Mouse (Mus musculus) mouse trophoblast stem cell (cell line): ENCODE measurements around the gene Isg20l2.

Experiments used
- in situ Hi-C, 2 experiments: fragments of 300-500 bp; cut with MseI, MboI; formaldehyde crosslinking; loops; 2 replicates in 1 of 2; 3 replicates in 1 of 2; pipeline ENCODE4 v1.15.1; 2025

The Isg20l2 gene

DNA sequence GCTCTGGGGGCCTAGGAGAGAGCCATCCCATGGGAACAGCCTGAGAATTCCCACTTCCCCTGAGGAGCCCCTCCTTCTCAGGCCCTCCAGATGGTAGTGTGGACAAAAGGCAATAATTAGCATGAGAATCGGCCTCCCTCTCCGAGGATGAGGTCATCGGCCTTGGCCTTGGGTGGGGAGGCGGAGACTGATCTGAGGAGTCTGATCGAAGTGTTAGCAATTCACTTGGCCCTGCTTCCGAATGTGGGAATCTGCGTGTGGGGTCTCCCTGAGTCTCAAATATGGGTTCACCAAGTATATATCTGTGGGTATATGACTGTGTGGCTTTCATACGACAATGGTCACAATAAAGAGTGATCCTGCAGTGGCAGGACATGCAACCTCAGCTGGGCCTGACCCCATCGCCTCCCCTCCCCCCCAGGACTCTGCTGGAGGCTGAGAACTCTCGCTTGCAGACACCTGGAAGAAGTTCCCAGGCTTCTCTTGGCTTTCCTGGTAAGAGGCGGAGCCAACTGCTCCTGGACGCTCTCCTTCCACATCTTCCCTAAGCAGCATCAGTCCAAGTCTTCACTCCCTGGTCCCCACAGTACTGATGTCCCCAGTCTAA, 44.4 kb downstream of the Isg20l2 start:
- in situ Hi-C loops, result no loop called here

DNA sequence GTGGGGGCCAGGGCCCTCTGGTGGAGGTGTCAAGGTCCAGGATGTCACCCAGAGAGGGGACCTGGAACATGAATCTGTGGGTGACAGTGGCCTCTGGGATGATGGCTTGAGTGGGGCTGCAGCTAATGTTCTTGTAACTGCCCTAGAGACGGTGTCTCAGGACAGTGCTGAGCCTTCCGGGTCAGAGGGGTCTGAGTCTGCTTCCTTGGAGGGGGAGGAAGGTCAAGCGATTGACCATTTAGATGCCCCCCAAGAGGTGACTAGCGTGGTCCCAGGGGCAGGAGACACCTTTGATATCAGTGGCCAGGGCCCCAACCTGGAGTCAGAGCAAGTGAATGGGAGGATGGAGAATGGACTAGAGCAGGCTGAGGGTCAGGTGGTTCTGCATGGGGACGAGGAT, 49.4 kb downstream of the Isg20l2 start:
- in situ Hi-C loops, result no loop called here

DNA sequence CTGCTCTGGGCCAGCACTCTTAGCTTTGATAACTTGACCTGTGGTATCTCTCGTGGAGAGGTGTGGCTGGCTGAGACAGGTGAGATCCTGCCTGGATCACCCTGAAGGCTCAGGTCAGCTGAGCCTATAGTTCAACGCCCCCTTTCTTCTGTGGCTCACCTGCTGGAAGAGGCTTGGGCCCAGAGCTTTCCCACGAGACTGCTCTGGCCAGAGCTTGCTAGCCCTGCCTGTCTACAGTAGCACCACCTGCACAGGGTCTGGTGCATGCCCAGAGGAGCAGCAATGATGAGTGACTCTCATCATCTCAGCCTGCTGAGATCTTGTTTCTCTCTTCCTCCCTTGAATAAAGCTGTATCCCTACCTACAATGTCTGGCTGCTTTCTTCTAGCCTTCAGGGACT, 50.0 kb downstream of the Isg20l2 start:
- in situ Hi-C loops, result no loop called here

DNA sequence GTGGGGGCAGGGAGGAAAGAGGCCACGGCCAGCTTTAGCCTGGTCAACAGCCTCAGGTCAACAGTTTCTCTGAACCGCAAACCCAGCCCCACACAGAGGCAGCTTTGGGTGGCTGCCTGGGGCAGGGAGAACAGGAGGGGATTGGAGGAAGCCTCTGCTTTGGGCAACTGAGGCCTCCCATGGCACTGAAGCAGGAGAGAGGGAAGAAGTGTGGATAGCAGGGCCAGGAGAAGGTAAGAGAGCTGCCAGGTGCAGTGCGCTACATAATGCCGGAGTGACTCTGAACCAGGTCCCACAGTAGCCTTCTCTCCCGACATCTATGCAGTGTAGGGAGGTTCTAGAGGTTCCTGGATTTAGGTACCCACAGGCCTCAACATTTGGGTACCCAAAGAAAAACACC, 50.6 kb downstream of the Isg20l2 start:
- in situ Hi-C loops, result no loop called here

DNA sequence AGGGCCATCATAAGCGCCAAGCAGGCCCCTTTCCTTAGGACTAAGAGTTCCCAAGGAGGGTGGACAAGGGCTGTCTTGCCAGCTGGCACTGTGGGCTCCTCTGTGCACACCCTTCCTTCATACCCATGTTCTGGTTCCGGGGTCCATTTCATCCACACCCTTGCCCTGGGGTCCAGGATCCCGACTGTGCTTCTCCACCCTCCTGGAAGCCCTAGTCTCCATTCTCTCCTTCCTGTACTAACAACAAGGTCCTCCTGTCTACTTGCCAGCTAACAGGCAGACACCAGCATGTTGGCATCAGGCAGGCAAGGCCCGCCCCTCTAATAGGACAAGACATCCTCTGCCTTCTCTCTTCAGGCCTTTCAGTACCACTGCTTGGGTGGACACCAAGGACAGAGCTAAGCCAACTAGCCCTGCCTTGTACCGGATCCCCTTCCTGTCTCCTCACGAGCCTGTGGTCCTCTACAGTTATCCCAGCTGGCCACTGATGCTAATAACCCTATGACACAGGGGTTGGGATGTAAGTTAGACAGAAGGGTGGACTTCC, 51.2 kb downstream of the Isg20l2 start:
- in situ Hi-C loops, result no loop called here

DNA sequence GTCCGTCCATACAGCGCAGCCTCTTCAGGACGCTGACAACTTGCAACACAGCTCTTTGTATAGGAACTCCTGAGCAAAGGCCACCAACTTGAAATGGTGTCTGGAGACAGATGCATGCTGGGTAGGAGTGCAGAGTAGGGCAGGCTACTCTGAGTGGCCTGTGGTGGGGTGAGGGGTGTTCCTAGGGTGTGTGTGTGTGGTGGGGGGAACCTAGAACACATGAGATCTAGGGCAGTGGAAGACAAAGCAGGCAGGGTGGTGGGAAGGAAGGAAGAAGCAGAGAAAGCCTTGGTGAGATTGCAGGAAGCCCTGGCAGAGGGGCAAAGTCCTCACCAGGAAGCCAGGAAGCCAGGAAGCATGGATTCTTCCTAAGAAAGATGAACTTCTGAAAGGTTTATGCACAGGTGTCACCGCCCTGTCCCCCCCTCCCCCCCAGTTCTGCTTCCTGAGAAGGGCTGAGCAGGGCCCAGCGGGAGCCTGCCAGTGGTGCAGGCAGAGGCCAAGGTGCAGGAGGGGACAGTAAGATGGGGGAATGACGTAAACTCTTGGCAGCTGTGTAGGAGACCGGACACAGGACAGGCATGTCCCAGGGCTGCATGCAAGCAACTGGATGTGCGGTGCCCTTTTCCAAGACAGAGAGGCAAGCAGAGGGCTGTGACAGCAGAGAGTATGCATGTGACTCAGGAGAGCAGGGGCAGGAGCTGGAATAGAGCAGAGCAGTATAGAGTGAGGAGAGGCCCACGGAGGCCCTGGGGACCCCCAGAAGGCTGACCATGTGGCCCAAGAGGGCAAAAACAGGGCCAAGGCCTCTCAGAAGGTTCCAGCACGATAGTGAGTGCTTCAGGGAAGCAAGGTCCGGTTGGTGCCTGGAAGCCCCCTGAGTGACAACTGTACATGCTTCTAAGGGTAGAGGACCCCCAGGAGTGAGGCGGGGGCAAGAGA, 52.1 kb downstream of the Isg20l2 start:
- in situ Hi-C loops, result no loop called here

DNA sequence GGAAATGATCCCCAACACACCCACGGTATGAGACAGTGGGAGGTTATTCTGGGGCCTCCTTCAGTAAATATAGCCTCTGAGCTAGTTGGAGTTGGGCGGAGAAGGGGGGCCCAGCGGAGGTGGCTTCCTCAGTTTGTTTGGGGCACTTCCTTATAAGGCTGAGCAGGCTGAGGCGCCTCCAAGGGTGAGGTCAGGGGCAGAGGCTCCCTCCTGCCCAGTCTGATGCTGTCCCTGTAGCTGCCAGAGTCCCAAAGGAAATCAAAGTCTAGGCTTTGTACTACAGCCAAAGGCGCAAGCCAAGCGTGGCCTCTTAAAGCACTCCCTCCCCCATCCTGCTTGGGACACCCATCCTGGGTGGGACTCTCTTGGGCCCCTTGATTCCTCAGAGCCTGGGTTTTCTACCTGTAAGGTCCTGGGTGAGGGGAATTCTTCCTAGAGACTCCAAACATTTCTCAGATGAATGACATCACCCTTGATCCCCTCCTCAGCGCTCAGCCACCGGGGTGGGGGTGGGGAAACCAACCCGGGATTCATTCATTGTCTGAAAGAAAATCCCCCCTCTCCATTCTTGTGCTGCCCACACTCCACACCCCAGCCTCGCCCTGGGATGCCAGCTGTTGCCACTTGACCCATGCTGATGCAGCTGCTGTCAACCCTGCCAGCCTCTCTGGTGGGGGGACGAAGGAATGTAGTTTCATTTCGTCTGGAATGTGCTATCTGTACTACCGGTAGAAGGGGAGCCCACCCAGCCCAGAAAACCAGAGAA, 52.9 kb downstream of the Isg20l2 start:
- in situ Hi-C loops, result no loop called here

DNA sequence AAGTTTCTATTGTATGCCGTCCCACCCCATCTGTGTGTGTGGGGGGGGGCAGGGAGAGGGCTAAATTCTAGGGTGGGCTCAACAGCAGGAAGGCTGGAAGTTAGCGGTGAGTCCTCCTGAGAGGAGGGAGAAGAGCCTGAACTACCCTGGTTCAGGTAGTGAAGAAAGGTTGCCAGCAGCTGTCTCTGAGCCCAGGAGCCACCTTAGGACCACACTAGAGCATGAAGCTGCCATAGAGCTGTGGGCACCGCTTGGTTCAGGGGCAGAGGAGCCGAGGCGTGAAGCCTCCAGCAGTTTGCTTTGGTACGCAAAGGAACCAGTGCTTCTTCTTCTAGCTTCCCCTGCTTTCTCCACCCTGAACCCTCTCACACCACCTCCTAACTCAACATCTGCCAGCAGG, 53.5 kb downstream of the Isg20l2 start:
- in situ Hi-C loops, result no loop called here

DNA sequence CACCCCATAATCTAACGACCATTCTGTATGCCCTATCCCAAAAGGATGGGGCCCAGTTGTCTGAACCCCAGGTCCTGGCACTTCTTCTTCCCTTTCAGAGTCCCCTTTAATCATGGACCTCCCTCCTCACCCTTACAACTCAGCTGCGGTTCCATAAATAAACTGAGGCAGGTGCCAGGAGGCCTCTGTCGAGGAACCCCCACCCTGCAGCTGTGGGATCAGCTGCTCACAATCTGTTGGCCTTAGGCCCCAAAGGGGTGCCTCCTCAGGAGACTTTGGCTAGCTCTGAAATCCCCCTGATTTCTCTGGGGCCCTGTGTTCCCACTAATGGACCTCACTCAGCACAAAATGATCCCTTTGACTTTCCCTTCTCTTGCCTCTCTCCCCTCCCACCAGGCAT, 54.0 kb downstream of the Isg20l2 start:
- in situ Hi-C loops, result no loop called here

DNA sequence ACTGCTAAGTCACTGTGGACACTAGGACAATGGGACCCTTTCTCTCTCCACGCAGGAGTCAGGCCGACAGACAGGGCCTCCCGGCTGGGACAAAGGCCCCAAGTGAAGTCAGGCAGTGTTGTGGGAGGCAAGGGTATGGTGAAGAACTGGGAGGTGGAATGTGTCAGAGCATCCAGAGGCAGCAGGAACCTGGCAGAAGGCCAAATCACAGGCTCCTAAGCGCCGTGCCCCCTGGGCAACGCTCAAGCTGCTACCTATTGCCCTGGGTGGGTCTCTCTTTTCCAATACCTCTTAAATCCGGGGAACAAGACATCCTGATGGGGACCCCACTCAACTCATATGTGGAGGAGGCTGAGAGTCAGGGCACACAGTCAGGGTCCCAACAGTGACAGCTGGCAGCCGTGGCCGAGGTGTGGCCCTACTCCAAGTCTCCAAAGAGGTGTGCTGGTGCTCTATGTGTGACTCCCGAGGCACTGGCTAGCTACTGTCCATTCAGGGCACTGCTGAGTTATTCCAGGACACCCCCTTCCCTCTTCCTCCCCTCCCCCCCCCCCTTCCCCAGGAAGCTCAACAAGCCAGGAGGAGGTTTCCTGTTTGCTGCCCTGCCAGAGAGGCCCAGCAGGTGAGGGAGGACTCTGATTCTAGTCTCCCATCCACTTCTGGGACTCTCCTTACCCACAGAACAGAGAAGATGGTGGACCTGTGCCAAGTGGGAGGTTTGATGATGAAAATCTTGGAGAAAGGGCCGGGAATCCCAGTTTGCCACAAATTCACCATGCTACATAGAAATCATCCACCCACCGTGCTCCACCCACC, 55.6 kb downstream of the Isg20l2 start:
- in situ Hi-C loops, result no loop called here

DNA sequence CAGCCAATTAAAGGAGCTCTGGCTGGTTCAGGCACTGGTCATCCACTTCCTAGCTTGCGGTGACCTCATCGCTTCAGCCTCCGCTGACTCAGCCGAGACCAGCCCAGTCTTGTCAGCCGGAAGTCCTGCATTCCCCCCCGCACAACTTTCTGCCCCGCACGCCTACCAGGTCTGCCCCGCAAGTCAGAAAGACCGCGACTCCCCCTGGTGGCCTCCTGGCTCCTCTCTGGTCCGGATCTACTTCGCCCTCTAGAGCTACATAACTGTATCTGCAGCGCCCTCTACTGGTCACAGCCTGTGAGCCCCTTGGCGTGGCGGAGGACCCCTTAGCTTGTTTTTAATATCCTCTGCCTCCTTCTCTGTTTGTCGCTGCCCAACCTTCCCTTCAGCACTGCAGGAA, 56.8 kb downstream of the Isg20l2 start:
- in situ Hi-C loops, result no loop called here

DNA sequence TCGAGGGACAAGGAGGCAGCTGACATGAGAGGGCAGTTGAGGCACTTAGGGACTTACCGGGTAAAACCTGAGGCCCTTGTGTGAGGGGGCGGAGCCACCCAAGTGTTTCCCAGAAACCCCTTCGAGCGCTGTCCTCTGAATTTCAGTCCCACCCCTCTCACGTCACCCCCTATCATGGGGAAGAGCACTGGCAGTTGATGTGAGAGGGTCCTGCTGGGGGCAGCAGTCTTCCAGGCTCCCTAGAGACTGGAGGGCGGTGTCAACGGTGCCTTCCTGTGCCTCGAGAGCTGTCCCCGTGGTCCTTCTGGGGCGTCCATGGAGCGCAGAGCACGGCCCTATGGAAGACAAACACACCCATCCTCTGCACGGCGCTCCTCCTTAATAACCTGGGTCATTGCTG, 57.5 kb downstream of the Isg20l2 start:
- in situ Hi-C loops, result no loop called here

DNA sequence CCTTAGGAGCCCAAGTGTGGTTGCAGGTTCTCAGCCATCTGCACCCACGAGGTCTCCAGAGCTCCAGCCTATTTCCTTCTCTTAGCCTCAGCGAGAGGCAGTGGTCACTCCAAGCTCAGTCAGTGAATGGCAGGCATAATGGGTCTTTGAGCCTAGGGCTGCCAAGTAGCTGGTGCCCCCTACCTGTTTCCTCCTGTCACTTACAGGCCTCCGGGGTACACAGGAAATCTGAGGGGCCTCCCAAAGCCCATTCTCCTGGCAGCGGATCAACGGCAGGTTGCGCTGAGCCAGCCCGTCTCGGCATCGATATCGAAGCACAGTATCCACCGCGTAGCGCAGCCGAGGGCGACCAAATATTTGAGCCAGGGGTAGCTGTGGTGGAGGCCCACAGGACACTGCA, 58.0 kb downstream of the Isg20l2 start:
- in situ Hi-C loops, result no loop called here

DNA sequence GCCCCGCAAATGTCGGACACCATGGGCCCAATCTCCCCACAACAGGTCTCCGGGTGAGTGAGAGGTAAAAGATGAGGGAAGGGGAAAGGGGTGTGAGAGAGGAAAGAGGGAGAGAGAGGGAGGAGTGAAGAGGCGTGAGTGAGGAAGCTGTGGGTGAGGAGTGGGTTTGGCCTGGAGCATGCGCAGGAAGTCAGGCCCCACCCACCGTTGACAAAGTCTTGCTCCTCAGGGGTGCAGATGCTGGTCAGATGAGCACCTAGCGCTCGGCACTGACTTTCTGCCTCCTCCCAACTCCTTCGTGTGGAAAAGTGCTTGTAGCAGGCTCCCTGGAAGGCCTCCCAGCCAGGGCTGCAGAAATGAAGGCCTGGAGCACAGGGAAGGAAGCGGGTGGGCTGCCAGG, 59.8 kb downstream of the Isg20l2 start:
- in situ Hi-C loops, result no loop called here
